In the genomic region with DNA sequence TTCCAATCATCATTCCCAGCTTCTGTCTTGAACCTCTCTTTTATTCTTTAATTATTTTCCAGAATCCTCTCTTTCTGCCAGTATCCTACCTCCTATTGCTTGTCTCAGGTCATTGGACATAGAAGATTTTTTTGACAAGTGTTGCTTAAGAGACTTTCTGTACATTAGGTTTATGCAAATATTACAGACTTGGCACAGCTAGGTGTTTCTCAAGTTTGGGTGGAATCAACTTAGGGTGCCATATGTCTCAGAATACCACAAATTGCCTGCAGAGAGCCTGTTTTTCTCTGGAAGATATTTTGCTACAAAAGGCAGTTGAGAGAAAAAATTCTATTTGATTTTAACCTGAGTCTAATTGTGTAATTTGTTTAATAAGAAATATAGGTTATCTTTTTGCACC, we compare ENCODE assay signal across 13 mouse cellular contexts.
"Had no signal": no experiment of that assay in that cellular context is flagged by ENCODE, and none has a peak within 500 bp of the region (broad histone marks: within the 10 kb centered on the region; RNA-seq: fewer than 3 reads in every experiment).

No protein-coding gene starts in this region.

- DNase-seq: gastrocnemius, adult 2 months; gastrocnemius, postnatal 10 days; gastrocnemius, postnatal 25 days; heart, adult 18-20 months; heart, postnatal 10 days; heart, postnatal 4 days; kidney, adult 18-20 months; kidney, adult 8-10 months; kidney, postnatal 10 days; kidney, postnatal 25 days; kidney, postnatal 4 days; liver; liver, embryonic 13.5 days had no signal
